Mouse (Mus musculus) forebrain, embryonic 14.5 days (tissue): ENCODE measurements at regions not wholly inside any gene's neighbourhood (a gene's known extent, or its start where the extent isn't known, plus 50 kb on each side); places are given as distances from the start of the nearest gene placed in this dataset.

Experiments used
- ATAC-seq: fragments of 200-750 bp; cut with Nextera tagmentation; 2 replicates; pipeline ENCODE4 v1.8.0; 2017; ENCODE audit warnings: mild to moderate bottlenecking, moderate library complexity
- DNase-seq: peaks from one replicate; pipeline ENCODE4 v3.0.0-alpha.2; 2015; ENCODE audit warnings: low spot score
- H3K27ac ChIP-seq: fragments of 300-500 bp; sonication (generic); 2 replicates; pipeline ENCODE4 v1.5.1; 2014; ENCODE audit warnings: low read depth, mild to moderate bottlenecking, control low read depth, low read length, moderate library complexity
- H3K27me3 ChIP-seq: fragments of 300-500 bp; sonication (generic); replicated peaks from 2 replicates; pipeline ENCODE4 v1.6.1; 2014; ENCODE audit warnings: low read length, control low read depth, mixed read lengths; ENCODE audit not compliant: control insufficient read depth, insufficient read depth
- H3K36me3 ChIP-seq: fragments of 300-500 bp; sonication (generic); 2 replicates; pipeline ENCODE4 v1.6.1; 2014; ENCODE audit warnings: low read length, control low read depth; ENCODE audit not compliant: control insufficient read depth, insufficient read depth
- H3K4me1 ChIP-seq: fragments of 300-500 bp; sonication (generic); 2 replicates; pipeline ENCODE4 v1.6.1; 2014; ENCODE audit warnings: antibody characterized with exemption, low read length, control low read depth; ENCODE audit not compliant: control insufficient read depth, insufficient read depth
- H3K4me2 ChIP-seq: fragments of 300-500 bp; sonication (generic); 2 replicates; pipeline ENCODE4 v1.6.1; 2014; ENCODE audit warnings: mild to moderate bottlenecking, control low read depth, low read length
- H3K4me3 ChIP-seq: fragments of 300-500 bp; sonication (generic); 2 replicates; pipeline ENCODE4 v1.5.1; 2014; ENCODE audit warnings: low read depth, low read length, control low read depth
- H3K9ac ChIP-seq: fragments of 300-500 bp; sonication (generic); 2 replicates; pipeline ENCODE4 v1.6.1; 2014; ENCODE audit warnings: mild to moderate bottlenecking, low read length, control low read depth, moderate library complexity
- H3K9me3 ChIP-seq: fragments of 300-500 bp; sonication (generic); replicated peaks from 2 replicates; pipeline ENCODE4 v1.6.1; 2016; ENCODE audit warnings: low read length, control low read depth, mixed read lengths; ENCODE audit not compliant: control insufficient read depth
- WGBS: fragments of 180-500 bp; shearing (Covaris S2); extraction: QIAGEN DNeasy Blood & Tissue Kit; methylation state at CpG from one replicate; pipeline ENCODE4 v1.1.7; 2014; 5-methylcytosine and 5-hydroxymethylcytosine counted together

DNA sequence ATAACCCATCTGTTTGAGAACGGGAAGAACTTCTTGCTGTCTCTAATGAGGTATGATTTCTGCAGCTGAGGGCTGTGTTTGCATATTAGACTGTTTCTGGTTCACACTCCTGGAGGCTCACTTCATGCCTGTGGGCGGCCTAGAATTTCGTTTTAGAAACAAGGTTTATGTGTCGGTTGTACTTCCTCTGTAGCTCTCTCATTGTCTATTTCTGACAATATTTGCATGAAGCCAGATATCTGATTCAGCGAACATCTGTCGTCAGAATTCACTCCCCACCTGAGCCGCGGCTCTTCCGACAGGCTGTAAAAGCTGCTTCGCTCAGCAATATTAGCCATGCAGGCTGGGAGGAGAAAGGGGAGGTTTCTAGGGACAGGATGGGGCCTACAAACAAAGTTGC, 233.4 kb downstream of the Adra2a start:
- no peak overlapping the region for H3K9ac ChIP-seq
- 92% methylated on average over 10 of the region's 10 CpGs for WGBS
- ATAC-seq: no peak

DNA sequence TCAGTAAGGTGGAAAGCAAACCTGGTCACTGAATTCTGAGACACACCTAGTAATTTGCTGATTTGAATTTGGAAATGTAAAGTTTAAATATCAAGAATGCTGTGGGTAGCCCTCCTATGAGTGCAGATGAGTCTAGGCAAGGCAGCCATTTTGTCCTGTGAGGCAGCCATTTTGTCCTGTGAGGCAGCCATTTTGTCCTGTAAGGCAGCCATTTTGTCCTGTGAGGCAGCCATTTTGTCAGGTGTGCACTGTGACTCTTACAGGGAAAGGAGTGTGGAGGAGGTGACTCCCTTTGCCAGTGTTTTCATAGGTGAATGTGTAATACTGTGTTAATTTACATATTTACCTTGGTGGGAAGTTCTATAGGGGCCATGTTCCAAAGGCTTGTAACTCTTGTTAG, 241.5 kb downstream of the Adra2a start:
- Histone ChIP-seq H3K4me2 (no peak overlapping the region), H3K27ac (no peak overlapping the region), H3K27me3 (no peaks in the 10 kb centered on the region), H3K36me3 (no peaks in the 10 kb centered on the region), H3K4me3 (no peak overlapping the region), H3K9ac (no peak overlapping the region), H3K4me1 (no peaks in the 10 kb centered on the region), H3K9me3 (no peaks in the 10 kb centered on the region)
- no peak for ATAC-seq
- DNase-seq: no peak

More for the DNA sequence above, 233.4 kb downstream of the Adra2a start:
- no peaks in the 10 kb centered on the region for H3K9me3 ChIP-seq
- no peaks in the 10 kb centered on the region for H3K36me3 ChIP-seq
- H3K4me3 ChIP-seq: no peak overlapping the region
- H3K4me1 ChIP-seq: no peaks in the 10 kb centered on the region
- H3K27ac ChIP-seq: no peak overlapping the region
- H3K27me3 ChIP-seq: no peaks in the 10 kb centered on the region
- no peak for DNase-seq
- no peak overlapping the region for H3K4me2 ChIP-seq

DNA sequence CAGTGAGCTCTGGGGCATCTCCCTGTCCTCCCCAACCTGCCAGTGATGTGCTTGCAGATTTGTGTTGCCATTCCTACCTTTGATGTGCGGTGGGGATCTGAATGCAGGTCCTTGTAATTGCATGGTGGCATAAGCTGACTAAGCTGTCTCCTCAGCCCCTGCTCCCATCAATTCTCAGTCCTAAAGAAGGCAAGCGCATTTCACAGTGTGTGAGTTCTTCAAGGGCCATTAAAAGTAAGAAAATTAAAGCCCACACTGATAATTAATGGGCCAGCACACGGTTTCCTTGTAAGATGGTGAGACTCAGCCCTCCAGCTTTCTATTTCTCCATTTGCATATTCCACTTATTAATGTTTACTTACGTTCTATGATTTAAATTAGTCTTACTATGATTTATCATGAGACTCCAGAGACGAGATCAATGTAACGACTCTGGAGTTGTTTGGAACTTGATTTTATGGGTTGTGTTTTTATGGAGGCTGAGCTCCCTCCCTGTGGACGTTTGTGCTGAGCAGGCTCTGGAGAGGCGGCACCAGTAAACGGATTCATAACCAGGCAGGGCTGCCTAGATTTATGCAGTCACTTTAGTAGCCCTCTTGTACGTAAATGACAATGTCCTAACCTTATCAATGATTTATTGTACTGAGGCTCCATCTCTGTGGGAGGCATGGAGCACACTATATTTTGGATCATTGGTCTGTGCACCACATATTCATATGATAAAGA, 253.9 kb downstream of the Adra2a start:
- no peaks in the 10 kb centered on the region for H3K27me3 ChIP-seq
- no peak overlapping the region for H3K4me3 ChIP-seq
- no peaks in the 10 kb centered on the region for H3K4me1 ChIP-seq
- WGBS: 81% methylated on average over 10 of the region's 10 CpGs
- ATAC-seq (no peak), DNase-seq (no peak)
- H3K4me2 ChIP-seq: no peak overlapping the region
- no peak overlapping the region for H3K27ac ChIP-seq
- H3K9me3 ChIP-seq: no peaks in the 10 kb centered on the region
- H3K9ac ChIP-seq: no peak overlapping the region
- H3K36me3 ChIP-seq: no peaks in the 10 kb centered on the region

DNA sequence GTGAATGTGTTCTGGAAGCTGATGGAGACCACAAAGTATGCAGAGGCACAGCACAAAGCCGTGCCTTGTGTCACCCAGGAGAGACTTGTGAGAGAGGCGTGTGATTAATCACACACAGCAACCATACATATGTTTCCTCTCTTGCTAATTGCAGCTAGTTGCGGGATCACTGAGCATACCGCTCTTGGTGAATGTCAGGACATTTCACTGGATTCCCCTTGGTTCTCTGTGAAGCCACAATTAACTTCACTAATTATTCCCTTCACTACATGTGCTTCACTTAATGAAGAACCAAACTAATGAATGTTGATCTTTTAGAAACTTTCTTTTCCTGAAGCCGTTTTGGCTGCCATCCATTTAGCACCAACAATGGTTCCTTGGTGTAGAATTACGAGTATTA, 267.3 kb downstream of the Adra2a start:
- no peaks in the 10 kb centered on the region for H3K36me3 ChIP-seq
- peak; percentile 75 for ATAC-seq
- no peak overlapping the region for H3K4me2 ChIP-seq
- no peaks in the 10 kb centered on the region for H3K9me3 ChIP-seq
- peak; percentile 75 for DNase-seq
- no peak overlapping the region for H3K9ac ChIP-seq
- no peaks in the 10 kb centered on the region for H3K27me3 ChIP-seq
- peaks cover 3% of the 10 kb centered on the region; the same call in 1 of the 2 replicates for H3K4me1 ChIP-seq
- no peak overlapping the region for H3K4me3 ChIP-seq
- no peak overlapping the region for H3K27ac ChIP-seq
- WGBS: 16% methylated on average over 6 of the region's 6 CpGs

DNA sequence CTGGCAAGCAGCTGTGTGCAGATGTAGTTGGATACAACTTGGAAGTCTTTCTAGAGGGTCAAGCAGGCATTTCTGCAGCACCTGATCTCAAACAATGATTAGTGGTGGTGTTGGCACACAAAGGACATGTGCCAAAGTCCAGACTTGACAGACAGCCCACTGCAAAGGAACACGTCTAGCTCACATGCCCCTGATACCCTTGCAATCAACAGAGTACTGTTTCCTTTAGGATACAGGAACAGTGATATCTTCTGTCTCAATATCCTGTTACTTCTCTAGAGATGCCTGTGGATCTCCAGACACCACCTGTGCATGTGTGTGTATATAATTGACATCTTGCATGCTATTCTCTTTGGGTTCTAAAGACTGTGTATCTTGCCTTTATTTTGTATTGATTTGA, 267.8 kb downstream of the Adra2a start:
- Histone ChIP-seq H3K4me1 (peaks cover 3% of the 10 kb centered on the region; the same call in 1 of the 2 replicates), H3K9me3 (no peaks in the 10 kb centered on the region), H3K27ac (no peak overlapping the region), H3K36me3 (no peaks in the 10 kb centered on the region), H3K27me3 (no peaks in the 10 kb centered on the region), H3K4me3 (no peak overlapping the region), H3K9ac (no peak overlapping the region), H3K4me2 (no peak overlapping the region)
- 15% methylated on average over 1 of the region's 1 CpGs for WGBS
- ATAC-seq (peak; percentile 54), DNase-seq (no peak)

DNA sequence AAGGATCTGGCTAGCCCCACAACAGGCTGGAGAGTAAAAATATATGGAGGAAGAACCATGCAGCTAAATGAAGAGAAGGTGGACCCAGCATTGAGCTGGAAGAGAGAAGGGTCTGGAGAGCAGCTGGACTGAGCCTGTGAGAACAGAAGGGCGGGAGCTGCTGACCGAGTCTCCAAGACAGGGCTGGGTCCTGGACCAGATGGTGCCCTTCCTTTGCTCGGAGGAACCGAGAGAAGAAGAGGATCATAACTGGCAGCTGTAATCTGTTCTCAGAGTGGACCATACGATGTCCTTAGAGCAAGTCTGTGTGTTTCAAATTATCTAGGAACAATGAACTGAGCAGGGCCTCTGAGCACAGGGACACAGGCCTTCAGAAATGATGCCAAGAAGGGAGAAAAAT, 279.3 kb downstream of the Adra2a start:
- Histone ChIP-seq H3K9ac (no peak overlapping the region), H3K4me1 (no peaks in the 10 kb centered on the region), H3K36me3 (no peaks in the 10 kb centered on the region), H3K4me2 (no peak overlapping the region), H3K9me3 (no peaks in the 10 kb centered on the region), H3K4me3 (no peak overlapping the region), H3K27me3 (no peaks in the 10 kb centered on the region), H3K27ac (no peak overlapping the region)
- 91% methylated on average over 5 of the region's 5 CpGs for WGBS
- ATAC-seq (no peak), DNase-seq (no peak)

DNA sequence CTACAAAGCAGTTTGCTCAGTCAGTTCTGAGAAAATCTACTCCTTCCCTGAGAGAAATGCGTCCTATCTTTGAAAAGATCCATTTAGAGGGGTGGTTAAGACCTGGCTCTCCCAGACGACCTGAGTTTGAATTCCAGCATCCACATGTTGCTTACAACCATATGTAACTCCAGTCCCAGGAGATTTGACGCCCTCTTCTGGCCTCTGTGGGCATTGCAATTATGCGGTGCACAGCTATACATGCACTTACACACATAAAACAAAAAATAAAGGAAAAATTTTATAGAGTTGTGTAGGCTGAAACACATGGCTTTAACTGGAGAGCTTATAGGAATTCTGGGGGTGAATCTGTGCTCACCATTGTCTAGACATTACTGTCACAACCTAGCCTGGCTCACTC, 281.0 kb downstream of the Adra2a start:
- no peaks in the 10 kb centered on the region for H3K27me3 ChIP-seq
- WGBS: 63% methylated on average over 4 of the region's 4 CpGs
- no peak overlapping the region for H3K9ac ChIP-seq
- ATAC-seq (no peak), DNase-seq (no peak)
- no peak overlapping the region for H3K27ac ChIP-seq
- no peaks in the 10 kb centered on the region for H3K36me3 ChIP-seq
- no peak overlapping the region for H3K4me3 ChIP-seq
- H3K9me3 ChIP-seq: no peaks in the 10 kb centered on the region
- no peaks in the 10 kb centered on the region for H3K4me1 ChIP-seq
- no peak overlapping the region for H3K4me2 ChIP-seq

DNA sequence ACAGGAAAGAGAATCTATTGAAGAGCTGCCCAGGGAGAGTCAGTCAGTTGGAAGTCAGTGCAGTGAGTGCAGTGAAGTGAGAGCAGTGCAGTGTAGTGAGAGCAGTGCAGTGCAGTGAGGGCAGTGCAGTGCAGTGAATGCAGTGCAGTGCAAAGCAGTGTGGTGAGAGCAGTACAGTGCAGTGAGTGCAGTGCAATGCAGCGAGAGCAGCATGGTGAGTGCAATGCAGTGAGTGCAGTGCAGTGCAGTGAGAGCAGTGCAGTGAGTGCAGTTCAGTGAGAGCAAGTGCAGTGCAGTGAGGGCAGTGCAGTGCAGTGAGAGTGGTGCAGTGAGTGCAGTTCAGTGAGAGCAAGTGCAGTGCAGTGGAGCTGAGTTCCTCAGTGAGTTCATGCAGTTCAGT, 288.2 kb downstream of the Adra2a start:
- no peak overlapping the region for H3K4me2 ChIP-seq
- ATAC-seq (no peak), DNase-seq (no peak)
- no peaks in the 10 kb centered on the region for H3K27me3 ChIP-seq
- H3K4me3 ChIP-seq: no peak overlapping the region
- 92% methylated on average over 1 of the region's 1 CpGs for WGBS
- H3K9me3 ChIP-seq: no peaks in the 10 kb centered on the region; the same call in 1 of the 2 replicates
- H3K36me3 ChIP-seq: no peaks in the 10 kb centered on the region
- no peak overlapping the region for H3K9ac ChIP-seq
- no peak overlapping the region for H3K27ac ChIP-seq
- H3K4me1 ChIP-seq: no peaks in the 10 kb centered on the region

DNA sequence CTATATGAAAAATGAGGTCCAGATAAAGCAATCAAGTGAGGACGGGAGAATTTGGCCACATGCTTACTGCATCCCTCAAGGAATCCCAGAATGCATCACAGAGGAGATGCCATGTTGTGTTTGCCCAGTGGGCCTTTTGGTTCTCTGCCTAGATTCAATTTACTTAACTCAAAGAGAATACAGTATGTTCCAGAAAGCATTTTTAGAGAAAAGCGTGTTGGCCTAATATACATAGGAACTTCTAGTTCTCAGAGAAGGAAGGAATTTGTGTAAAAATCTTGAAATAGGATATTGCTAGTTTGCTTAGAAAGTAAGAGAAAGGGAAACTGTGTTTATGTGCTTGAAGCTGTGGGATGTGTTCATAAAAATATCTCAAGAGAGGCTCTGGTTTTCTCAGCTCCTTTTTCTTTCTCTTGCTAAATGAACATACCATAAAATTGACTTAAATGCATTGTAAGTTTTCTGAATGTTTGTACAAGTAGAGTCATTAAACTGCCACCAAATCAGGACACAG, 296.9 kb downstream of the Adra2a start:
- Histone ChIP-seq H3K4me3 (no peak overlapping the region), H3K9me3 (no peaks in the 10 kb centered on the region), H3K4me2 (no peak overlapping the region), H3K27me3 (no peaks in the 10 kb centered on the region), H3K9ac (no peak overlapping the region), H3K36me3 (no peaks in the 10 kb centered on the region), H3K4me1 (no peaks in the 10 kb centered on the region), H3K27ac (no peak overlapping the region)
- 90% methylated on average over 2 of the region's 2 CpGs for WGBS
- ATAC-seq (no peak), DNase-seq (no peak)
